Mouse (Mus musculus) MEL-GATA-1-ER (cell line): ENCODE data around the gene Gatb.
"Not testable (repeated sequence)": the region's sequence is repeated elsewhere in the genome, so short reads cannot be mapped to it uniquely, and the experiment has no call there.

Experiments used
- DNase-seq: peaks from one replicate; pipeline ENCODE4 v3.0.0-alpha.2; 2012; ENCODE audit warnings: low read depth; ENCODE audit errors: extremely low read depth

Gatb gene

GRCm38 (mm10) chr3:85573864-85574830 is at the start of gene Gatb:
Gene Gatb (plus strand): TSS chr3:85574119.
- peak; percentile 100 for DNase-seq

- DNase-seq, result no peak
Observed at GRCm38 (mm10) chr3:85530601-85531161, 43.2 kb upstream of the Gatb start.

- DNase-seq, result no peak
Observed at GRCm38 (mm10) chr3:85532376-85532775, 41.5 kb upstream of the Gatb start.

- DNase-seq, result no peak
Observed at GRCm38 (mm10) chr3:85535042-85535441, 38.9 kb upstream of the Gatb start.

GRCm38 (mm10) chr3:85535621-85536520 is 38.0 kb upstream of the Gatb start:
- DNase-seq, result no peak

- DNase-seq, result peak; percentile 71
Observed at GRCm38 (mm10) chr3:85542765-85543164, 31.2 kb upstream of the Gatb start.

- DNase-seq, result peak; percentile 18
Observed at GRCm38 (mm10) chr3:85543652-85544051, 30.3 kb upstream of the Gatb start.

GRCm38 (mm10) chr3:85550312-85550711 is 23.6 kb upstream of the Gatb start:
- DNase-seq, result no peak

- DNase-seq, result no peak
Observed at GRCm38 (mm10) chr3:85551352-85551751, 22.6 kb upstream of the Gatb start.

GRCm38 (mm10) chr3:85553731-85554277 is 20.1 kb upstream of the Gatb start:
- DNase-seq, result no peak

GRCm38 (mm10) chr3:85564603-85565002 is 9.3 kb upstream of the Gatb start:
- DNase-seq, result no peak

GRCm38 (mm10) chr3:85571276-85571675 is 2.6 kb upstream of the Gatb start:
- peak; percentile 74 for DNase-seq

- not testable (repeated sequence) for DNase-seq
Observed at GRCm38 (mm10) chr3:85572502-85572901, 1.4 kb upstream of the Gatb start.

- no peak for DNase-seq
Observed at GRCm38 (mm10) chr3:85573216-85573863, 579 bp upstream of the Gatb start.

- DNase-seq, result no peak
Observed at GRCm38 (mm10) chr3:85582726-85583125, 8.8 kb downstream of the Gatb start.

- DNase-seq, result no peak
Observed at GRCm38 (mm10) chr3:85583194-85583593, 9.3 kb downstream of the Gatb start.

- no peak for DNase-seq
Observed at GRCm38 (mm10) chr3:85584966-85585365, 11.0 kb downstream of the Gatb start.

GRCm38 (mm10) chr3:85588701-85589100 is 14.8 kb downstream of the Gatb start:
- peak; percentile 46 for DNase-seq

- DNase-seq, result no peak
Observed at GRCm38 (mm10) chr3:85590090-85590754, 16.3 kb downstream of the Gatb start.

- peak; percentile 75 for DNase-seq
Observed at GRCm38 (mm10) chr3:85592067-85592466, 18.1 kb downstream of the Gatb start.
